Mouse (Mus musculus) brain, adult 2 months (tissue): Measurements from ENCODE around the gene Hoxa11.

Experiments
- DNase-seq: peaks from one replicate; pipeline ENCODE4 v3.0.0; 2011; ENCODE audit warnings: low read depth, low spot score

Hoxa11 gene

DNA sequence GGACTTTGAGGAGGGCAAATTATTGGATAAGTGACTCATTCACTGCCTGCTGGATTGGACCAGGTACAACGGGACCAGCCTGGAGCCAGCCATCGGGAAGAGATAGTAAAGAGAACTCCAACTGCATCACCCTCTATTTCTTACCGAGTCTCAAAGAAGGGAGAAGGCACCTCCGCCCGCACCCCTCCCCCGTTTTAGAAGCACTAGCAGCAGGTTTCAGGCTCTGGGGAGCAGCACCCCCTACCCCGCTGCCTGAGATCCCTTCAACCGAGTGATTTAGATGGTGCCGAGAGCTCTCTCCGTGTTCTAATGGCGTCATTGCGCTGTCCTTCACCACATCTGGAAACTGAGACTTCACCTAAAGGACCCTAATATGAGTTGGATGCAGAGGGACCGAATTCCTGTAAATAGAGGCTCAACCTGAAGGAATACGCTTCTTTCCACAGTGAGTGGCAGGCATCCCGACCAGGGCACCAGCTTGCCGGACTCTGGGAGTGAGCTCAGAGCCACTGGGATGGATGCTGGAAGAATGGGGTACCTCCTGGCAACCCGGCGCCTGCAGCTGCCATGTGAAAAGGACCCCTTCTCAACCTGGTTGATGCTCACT, 19.8 kb upstream of the Hoxa11 start:
- no peak for DNase-seq

DNA sequence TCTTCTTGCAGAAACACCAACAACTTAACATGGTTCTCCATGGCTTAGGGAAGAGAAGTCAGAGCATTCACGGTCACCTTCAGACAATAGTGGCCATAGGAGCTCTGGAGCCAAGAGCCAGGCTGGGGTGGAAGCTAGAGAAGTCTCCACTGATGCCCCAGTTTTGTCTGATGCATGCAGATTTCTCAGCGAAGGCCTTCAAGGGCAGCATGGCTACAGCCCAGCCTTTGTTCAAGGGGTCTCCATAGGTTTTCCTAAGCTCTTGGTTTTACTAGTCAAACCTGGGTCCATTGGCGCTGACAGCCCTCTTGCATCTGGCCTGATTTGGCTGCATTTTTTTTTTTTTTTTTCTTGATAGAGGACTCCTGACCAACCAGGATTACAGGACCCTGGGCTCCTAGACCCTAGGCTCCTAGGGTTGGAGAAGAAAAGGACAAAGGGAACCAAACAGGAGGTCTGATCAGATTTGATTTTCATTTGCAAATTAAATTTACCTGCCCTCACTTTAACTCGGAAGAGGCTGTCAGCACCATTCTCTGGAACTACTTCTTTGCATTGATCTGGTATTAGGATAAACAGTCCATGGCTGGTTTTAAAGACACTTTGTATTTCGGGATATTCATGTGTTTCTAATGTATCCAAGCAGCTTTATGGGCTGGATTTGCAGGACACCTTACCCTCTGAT, 18.6 kb upstream of the Hoxa11 start:
- no peak for DNase-seq

DNA sequence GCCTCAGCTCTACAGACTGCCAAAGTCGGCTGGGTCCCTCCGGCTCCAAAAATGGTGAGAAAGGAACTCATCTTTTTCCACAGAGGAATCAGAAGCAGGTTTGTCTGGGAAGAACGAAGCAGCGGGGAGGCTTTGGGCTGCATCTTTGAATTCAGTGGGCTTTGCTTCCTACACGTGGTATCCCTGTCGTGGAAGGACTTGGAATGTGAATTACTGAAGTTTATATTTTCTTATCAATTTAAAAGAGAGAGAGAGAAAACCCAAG, 17.6 kb upstream of the Hoxa11 start:
- DNase-seq: no peak

DNA sequence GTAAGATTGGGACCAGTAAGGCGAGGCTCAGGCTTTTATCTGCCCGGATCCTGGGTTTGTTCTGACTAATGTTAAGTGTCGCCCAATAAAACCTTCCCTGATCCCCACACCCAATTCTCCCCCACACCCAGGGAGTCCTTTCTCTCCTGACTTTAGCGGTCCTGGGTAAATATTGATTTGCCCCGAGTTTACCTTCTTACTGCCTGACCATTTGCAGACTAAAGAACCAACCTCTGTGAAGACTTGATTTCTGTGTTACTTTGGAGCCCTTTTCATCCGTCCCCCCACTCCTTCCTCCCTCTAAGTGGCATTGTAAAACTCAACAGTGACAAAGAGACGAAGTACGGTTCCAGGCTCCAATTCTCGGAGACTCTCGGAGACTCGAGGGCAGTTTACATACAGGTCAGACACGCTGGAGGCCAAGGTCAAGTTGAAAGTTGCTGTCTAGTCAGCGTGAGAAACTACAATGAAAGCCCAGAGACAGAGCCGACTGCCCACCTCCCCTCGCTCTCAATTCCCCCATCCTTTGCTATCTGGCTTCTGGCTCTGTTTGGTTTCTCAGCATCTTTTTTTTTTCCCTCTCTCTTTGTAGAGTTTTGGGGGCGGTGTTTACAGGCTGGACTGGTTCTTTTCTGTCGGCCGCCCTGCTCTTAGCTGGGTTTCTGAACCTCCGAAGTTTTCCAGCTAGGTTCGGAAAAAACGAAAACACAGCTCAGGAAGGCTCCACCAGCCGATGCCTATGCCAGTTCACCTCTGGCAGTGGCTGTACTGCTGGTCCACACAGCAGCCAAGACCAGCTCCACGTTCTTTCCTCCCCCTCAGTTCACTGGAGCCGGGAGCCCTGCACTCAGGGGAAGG, 17.1 kb upstream of the Hoxa11 start:
- DNase-seq: no peak

- DNase-seq: no peak
Observed at GRCm38 (mm10) chr6:52261751-52262462, 16.3 kb upstream of the Hoxa11 start.

DNA sequence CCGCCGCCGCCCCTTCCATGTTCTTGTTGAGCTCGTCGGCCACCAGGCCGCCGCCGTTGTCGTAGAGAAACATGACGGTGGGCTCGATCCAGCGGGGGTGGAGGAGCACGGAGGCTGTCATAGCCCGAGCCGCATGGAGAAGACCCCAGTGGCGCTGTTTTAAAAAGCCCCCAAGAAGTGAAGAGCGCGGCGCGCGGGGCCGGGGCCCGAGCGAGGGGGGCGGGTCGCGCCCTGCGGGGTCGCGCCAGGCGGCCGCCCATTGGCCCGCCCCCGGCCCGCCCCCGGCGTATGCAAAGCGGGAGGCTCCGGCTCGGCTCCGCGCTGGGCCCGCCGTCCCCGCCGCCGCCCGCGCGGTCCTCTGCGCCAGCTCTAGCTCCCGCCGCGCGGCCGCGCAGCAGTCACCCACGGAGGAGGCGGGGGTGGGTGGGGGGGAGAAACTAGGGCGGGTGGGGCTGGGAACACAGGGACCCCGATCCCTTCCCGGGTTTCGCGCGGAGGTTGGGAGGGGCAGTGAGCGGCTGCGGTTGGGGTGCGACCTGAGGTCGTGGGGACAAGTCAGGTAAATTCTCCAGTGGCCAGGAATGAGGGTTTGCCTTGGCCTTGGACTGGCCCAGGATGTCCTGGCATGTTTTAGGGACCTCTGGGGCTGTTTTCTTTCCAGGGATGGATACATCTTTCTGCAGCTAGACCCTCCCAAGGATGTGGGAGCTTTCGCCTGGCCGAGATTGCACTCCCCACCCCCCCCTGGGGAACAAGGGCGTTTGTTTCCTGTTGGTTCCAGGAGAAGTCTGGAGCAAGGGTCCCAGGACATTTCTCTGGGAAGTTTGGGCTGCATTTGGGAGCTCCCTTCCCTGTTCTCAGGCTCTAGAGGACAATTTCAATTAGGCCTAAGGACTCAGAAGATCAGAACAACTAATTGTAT, 15.3 kb upstream of the Hoxa11 start, which contains the start of gene Hoxa13:
TSS of gene Hoxa13 (minus strand) at position 227 of the 922 bp plus-strand sequence.
- no peak for DNase-seq

GRCm38 (mm10) chr6:52259811-52260261, 14.2 kb upstream of the Hoxa11 start:
- DNase-seq: no peak

- no peak for DNase-seq
Observed at GRCm38 (mm10) chr6:52259081-52259790, 13.6 kb upstream of the Hoxa11 start.

DNA sequence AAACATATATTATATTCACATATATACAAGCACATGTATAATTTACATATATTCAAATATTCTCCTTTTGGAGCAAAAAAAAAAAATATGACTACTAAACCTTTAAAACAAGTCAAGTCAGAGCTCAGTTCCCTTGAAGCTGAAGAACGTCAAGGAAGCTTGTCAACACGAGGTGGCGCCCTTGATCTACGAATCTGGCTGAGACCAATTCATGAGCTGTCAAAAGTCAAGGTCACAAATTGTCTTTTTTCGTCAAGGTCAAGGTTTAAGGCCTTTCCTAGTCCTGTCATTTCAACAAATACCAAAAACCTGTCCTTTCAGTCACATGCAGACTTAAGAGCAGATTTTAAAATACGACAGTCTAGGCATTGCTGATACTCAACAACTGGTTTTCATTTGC, 11.3 kb upstream of the Hoxa11 start:
- DNase-seq: peak; percentile 79

DNA sequence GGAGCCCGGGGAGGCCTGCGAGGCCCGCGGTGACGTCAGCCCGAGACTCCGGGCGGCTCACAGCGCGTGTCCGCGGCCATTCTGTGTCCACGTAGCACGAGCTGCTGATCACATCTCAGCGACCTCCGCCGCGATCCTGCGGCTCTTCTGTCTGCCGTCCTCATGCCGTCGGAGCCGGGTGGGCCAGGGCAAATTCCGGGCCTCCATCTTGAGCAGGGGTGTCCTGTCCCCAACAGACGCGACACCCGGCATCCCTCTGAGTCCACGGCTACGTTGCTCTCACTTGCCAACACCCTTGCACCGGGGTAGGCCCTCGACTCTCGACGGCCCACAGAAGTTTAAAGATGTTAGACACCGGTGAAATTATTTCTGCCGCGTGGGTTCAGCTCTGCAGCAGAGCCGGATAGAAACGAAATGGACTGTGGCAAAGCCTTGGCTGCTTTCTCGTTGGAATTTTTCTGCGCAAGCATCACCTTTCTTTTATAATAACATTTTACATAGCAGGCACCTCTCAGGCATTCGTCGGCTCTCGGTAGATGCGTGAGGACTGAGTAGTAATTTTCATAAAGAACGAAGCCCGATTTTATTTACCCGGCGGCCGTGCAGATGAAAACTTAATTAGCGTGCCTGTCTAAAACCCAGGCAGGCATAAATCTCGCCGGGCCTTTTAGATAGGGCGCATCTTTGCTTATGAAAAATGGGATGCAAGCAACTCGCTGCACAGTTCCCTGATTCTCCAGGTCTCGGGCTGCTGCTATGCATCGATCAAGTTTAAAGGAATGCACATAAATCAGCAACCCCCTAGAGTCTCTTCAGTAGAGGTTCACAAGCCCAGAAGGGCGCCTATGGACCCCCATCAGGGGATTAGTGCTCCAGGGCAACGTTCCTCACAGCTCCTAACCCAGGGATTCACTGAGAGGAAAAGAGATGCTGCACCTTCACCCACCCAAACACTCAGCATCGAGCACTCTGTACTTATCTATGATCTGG, 8.2 kb upstream of the Hoxa11 start:
- no peak for DNase-seq

DNA sequence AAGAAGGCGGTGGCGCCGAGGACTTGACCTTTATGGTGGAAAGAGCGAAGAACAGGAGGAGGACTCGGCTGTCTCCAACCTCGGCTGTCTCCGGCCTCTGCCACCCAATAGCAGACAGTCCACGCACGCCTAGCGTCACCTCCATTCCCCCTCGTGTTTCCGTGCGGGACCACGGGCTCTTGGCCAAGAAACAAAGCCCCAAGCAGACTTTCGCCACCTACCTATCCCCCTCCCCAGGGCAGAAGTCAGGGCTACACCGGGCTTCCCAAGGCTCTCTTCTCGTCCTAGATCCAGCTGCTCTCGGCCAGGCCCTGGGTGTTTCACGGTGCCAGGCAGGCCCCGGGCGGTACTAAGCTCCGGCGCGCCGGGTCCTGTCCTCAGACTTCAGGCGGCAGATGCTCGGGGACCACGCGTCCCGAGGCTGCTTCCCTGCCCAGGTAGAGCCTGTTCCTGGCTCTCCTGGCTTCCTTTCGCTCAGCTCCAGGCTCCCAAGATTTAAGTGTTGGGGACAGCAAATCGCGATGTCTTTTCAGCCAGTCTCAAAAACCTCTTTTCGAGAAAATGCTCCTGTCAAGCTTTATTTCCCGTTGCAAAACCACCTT, 7.3 kb upstream of the Hoxa11 start:
- DNase-seq: no peak

DNA sequence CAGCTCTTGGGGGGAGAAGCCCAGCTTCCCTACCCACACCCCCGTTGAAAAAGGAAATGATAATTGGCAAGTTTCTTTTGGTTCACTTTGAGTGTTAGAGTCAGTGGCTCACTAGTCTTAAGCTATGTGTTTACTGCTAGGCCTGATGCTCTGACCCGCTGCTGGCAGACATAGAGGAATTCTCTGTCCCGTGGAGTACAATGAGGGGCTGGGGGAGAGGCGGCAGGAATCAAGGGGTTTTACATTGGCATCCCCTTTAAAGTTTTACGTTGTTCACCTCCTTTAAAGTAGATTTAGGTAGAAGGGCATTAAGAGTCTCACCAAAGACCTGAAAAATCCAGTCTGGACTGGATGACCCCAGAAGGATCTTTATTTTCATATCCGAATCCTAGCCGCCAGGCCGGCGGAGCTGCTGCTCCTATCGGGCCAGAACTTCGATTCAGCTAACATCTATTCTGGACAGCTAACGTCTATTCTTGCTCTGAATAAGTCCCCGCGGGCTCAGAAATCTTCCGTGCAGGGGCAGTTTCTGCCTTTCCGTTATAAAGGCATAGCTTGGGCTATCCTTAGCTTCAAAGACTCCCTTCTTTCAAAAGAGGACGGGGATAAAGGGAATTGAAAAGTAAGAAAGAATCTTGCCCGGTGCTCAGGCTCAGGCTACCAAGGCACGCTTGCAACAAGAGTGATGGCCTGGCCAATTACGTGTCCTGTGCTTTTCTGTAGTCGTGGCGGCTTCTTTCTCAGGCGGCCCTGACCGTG, 6.6 kb upstream of the Hoxa11 start:
- DNase-seq: no peak

- DNase-seq: no peak
Observed at GRCm38 (mm10) chr6:52251177-52251879, 5.7 kb upstream of the Hoxa11 start.

GRCm38 (mm10) chr6:52249826-52250225, 4.2 kb upstream of the Hoxa11 start:
- DNase-seq: no peak

DNA sequence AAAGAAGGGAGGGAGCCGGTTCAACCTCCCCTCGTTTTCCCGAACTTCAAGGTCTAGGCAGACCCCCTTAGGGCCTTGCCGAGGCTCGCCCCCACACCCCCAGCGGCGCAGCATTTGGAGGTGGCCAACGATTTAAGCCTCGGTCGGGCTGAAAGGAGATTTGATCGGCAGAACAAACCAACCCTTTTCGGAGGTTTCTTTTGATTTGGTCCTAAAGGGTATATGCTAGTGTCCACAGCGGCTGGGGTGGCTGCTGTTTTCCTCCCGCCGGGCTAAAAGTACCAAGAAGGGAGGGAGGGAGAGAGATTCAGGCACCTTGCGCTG, 3.8 kb upstream of the Hoxa11 start:
- DNase-seq: no peak

- no peak for DNase-seq
Observed at GRCm38 (mm10) chr6:52248638-52249414, 3.2 kb upstream of the Hoxa11 start.
